Mouse (Mus musculus): ENCODE results near the gene Anapc2.

GRCm38 (mm10) chr2:25272515-25272914 is 237 bp downstream of the Anapc2 start:
- TF ChIP-seq POLR2A (IDR thresholded peaks at IDR 0.05; ENCODE audit: control insufficient read depth, low read depth, low read length) (no peak), CTCF (IDR thresholded peaks at IDR 0.05; ENCODE audit: control insufficient read depth, insufficient read depth, insufficient replicate concordance, low read depth, low read length) (no peak)

Measured in testis, adult 2 months (tissue).